Mouse (Mus musculus) neural tube, embryonic 11.5 days (tissue): ENCODE measurements around the gene Plaur. TPM values are rescaled to one million over a fixed set of nuclear protein-coding genes. Genes with fewer than 3 reads are reported as not detected.
"Not testable (repeated sequence)": the region's sequence is repeated elsewhere in the genome, so short reads cannot be mapped to it uniquely, and the experiment has no call there.

Experiments used
- ATAC-seq: fragments of 200-750 bp; cut with Nextera tagmentation; 2 replicates; pipeline ENCODE4 v1.8.0; 2017; ENCODE audit warnings: moderate number of reproducible peaks, mild to moderate bottlenecking, moderate TSS enrichment, moderate library complexity; ENCODE audit not compliant: insufficient read depth, low FRiP score, low TSS enrichment
- DNase-seq: peaks from one replicate; pipeline ENCODE4 v3.0.0-alpha.2; 2015; ENCODE audit warnings: low spot score
- H3K27ac ChIP-seq: fragments of 300-500 bp; sonication (generic); 2 replicates; pipeline ENCODE4 v1.5.1; 2014; ENCODE audit warnings: low read depth, mild to moderate bottlenecking, low read length
- H3K27me3 ChIP-seq: fragments of 300-500 bp; sonication (generic); 2 replicates; pipeline ENCODE4 v1.6.1; 2014; ENCODE audit warnings: mild to moderate bottlenecking, low read length, mixed read lengths; ENCODE audit not compliant: control insufficient read depth, insufficient read depth
- H3K36me3 ChIP-seq: fragments of 300-500 bp; sonication (generic); 2 replicates; pipeline ENCODE4 v1.6.1; 2014; ENCODE audit warnings: mild to moderate bottlenecking, low read length, moderate library complexity, mixed read lengths; ENCODE audit not compliant: control insufficient read depth, insufficient read depth
- H3K4me1 ChIP-seq: fragments of 300-500 bp; sonication (generic); 2 replicates; pipeline ENCODE4 v1.6.1; 2014; ENCODE audit warnings: low read length, mixed read lengths; ENCODE audit not compliant: control insufficient read depth, insufficient read depth
- H3K4me2 ChIP-seq: fragments of 300-500 bp; sonication (generic); 2 replicates; pipeline ENCODE4 v1.6.1; 2014; ENCODE audit warnings: low read depth, mild to moderate bottlenecking, moderate library complexity
- H3K4me3 ChIP-seq: fragments of 300-500 bp; sonication (generic); 2 replicates; pipeline ENCODE4 v1.5.1; 2014; ENCODE audit warnings: low read depth, low read length
- H3K9ac ChIP-seq: fragments of 300-500 bp; sonication (generic); 2 replicates; pipeline ENCODE4 v1.6.1; 2014; ENCODE audit warnings: mild to moderate bottlenecking, low read length
- H3K9me3 ChIP-seq: fragments of 300-500 bp; sonication (generic); 2 replicates; pipeline ENCODE4 v1.6.1; 2016; ENCODE audit warnings: low read length; ENCODE audit not compliant: control insufficient read depth
- WGBS: fragments of 180-500 bp; shearing (Covaris S2); extraction: QIAGEN DNeasy Blood & Tissue Kit; methylation state at CpG from one replicate; pipeline ENCODE4 v1.1.7; 2014; 5-methylcytosine and 5-hydroxymethylcytosine counted together
- polyA plus RNA-seq: library from polyadenylated mRNA; unstranded; fragments of >200 nt; fragmentation: Nextera tagmentation; extraction: Ambion mirVana; gene quantifications from 2 replicates; pipeline ENCODE4 v1.2.1, GENCODE M21; 2014

The Plaur gene
- polyA plus RNA-seq, 1 experiment from 2014 or later: 1.5 TPM

GRCm38 (mm10) chr7:24505447-24506064 lies 43.3 kb downstream of the Plaur start:
- peak overlapping the region; percentile 45; the same call in 1 of the 2 replicates for H3K27ac ChIP-seq
- WGBS: 15% methylated on average over 15 of the region's 15 CpGs
- no peak overlapping the region for H3K9ac ChIP-seq

GRCm38 (mm10) chr7:24506065-24506459 lies 43.8 kb downstream of the Plaur start:
- Histone ChIP-seq H3K4me2 (peak overlapping the region; percentile 79), H3K4me1 (peaks cover 19% of the 10 kb centered on the region), H3K9ac (peak overlapping the region; percentile 99; the same call in 1 of the 2 replicates), H3K4me3 (peak overlapping the region; percentile 60; the same call in 1 of the 2 replicates), H3K27me3 (no peaks in the 10 kb centered on the region), H3K27ac (peak overlapping the region; percentile 99), H3K9me3 (no peaks in the 10 kb centered on the region), H3K36me3 (no peaks in the 10 kb centered on the region; the same call in 1 of the 2 replicates)
- DNase-seq (no peak), ATAC-seq (no peak)
- WGBS: 8% methylated on average over 3 of the region's 3 CpGs

More at GRCm38 (mm10) chr7:24505447-24506064, 43.3 kb downstream of the Plaur start:
- Histone ChIP-seq H3K36me3 (peaks cover 3% of the 10 kb centered on the region), H3K4me3 (no peak overlapping the region), H3K4me2 (peak overlapping the region; percentile 79), H3K27me3 (no peaks in the 10 kb centered on the region), H3K9me3 (no peaks in the 10 kb centered on the region), H3K4me1 (peaks cover 19% of the 10 kb centered on the region)
- ATAC-seq: no peak
- no peak for DNase-seq

GRCm38 (mm10) chr7:24506476-24506837 lies 44.2 kb downstream of the Plaur start:
- under 1% methylated on average over 12 of the region's 12 CpGs for WGBS
- Histone ChIP-seq H3K4me2 (peak overlapping the region; percentile 79), H3K27ac (peak overlapping the region; percentile 99), H3K27me3 (no peaks in the 10 kb centered on the region), H3K4me3 (peak overlapping the region; percentile 60), H3K9me3 (no peaks in the 10 kb centered on the region), H3K36me3 (peaks cover under 1% of the 10 kb centered on the region), H3K4me1 (peaks cover 19% of the 10 kb centered on the region), H3K9ac (peak overlapping the region; percentile 99)
- 0 out of 2 replicates have a peak, but pooled peaks have one; percentile 0 for ATAC-seq
- DNase-seq: no peak

DNA sequence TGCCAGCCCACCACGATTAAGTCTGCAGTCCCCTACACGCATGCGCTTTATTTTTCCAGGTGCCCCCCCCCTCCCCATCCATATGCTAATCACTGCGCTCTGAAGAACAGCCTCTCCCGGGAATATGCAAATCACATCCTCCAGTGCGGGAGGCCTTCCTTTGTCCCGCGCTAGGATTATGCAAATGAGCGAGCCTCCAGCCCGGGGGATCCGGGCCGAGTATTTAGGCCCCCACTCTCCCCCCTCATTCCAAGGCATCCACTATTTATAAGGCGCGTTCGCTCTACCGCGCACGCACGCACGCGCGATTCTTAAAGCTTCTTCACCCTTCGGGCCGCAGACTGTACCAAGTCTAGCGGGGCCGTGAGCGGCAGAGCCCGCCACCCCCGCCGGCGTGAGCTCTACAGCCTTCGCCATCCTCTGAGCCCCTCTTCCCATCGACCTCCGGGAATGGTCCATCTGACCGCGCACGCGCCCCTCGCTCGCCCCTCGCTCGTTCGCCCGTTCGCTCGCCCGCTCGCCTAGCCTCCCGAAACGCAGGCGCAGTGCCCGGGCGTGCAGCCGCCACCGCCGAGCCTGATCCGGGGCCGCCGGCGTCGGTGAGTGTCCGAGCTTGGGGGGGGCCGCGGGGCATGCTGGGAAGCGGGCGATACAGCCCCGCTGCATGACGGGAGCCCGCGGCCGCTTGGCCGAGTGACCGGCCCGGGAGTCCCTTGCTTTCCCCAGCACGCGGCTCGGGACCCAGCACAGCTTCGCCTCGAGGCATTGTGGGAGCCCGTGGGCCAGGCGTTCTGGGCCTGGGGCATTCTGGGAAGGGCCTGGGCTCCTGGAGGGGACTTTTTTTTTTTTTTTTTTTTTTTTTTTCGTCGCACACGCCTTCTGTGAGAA lies 44.8 kb downstream of the Plaur start, which contains the start of gene Zfp428:
TSS of gene Zfp428 (plus strand) at position 169 of the 888 bp plus-strand sequence.
- under 1% methylated on average over 80 of the region's 84 CpGs for WGBS
- Histone ChIP-seq H3K36me3 (peaks cover 2% of the 10 kb centered on the region), H3K9ac (peak within 1 kb of the TSS; percentile 99), H3K9me3 (no peaks in the 10 kb centered on the region), H3K27ac (peak within 1 kb of the TSS; percentile 99), H3K4me1 (peaks cover 19% of the 10 kb centered on the region), H3K4me2 (peak within 1 kb of the TSS; percentile 79), H3K27me3 (no peaks in the 10 kb centered on the region), H3K4me3 (peak within 1 kb of the TSS; percentile 60)
- ATAC-seq (peak; percentile 89), DNase-seq (peak; percentile 92)

DNA sequence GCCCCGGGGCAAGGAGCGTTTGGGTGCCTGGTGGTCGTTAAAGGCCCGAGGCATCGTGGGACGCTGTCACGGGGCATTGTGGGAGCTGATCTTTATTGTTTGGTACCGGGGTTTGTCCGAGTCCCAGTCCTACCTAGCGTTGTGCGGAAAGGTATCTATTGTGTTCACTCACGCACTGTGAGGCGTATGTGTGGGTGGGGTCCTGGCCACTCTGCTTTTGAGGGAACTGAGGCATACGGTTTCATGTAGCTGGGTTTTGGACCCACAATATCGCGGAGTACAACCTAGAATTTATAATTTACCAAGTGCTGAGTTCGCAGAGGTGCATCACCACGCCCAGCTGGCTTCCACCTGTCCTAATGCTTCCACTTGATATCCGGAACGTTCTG lies 45.4 kb downstream of the Plaur start:
- ATAC-seq: peak; percentile 35
- peak overlapping the region; percentile 60 for H3K4me3 ChIP-seq
- 2% methylated on average over 20 of the region's 20 CpGs for WGBS

GRCm38 (mm10) chr7:24512355-24512754 lies 50.1 kb downstream of the Plaur start, which contains the start of gene AC161166.1:
TSS of gene AC161166.1 (minus strand) at chr7:24512455.
- Histone ChIP-seq H3K27me3 (no peaks in the 10 kb centered on the region), H3K4me1 (peaks cover 6% of the 10 kb centered on the region), H3K9ac (no peak within 1 kb of the TSS), H3K36me3 (peaks cover 6% of the 10 kb centered on the region), H3K9me3 (no peaks in the 10 kb centered on the region), H3K4me3 (no peak within 1 kb of the TSS), H3K4me2 (no peak within 1 kb of the TSS), H3K27ac (no peak within 1 kb of the TSS)
- 94% methylated on average over 7 of the region's 7 CpGs for WGBS
- no peak for ATAC-seq
- no peak for DNase-seq

More for the DNA sequence above, 45.4 kb downstream of the Plaur start:
- Histone ChIP-seq H3K4me1 (peaks cover 19% of the 10 kb centered on the region), H3K4me2 (peak overlapping the region; percentile 79), H3K27ac (peak overlapping the region; percentile 99), H3K9me3 (no peaks in the 10 kb centered on the region), H3K27me3 (no peaks in the 10 kb centered on the region), H3K9ac (peak overlapping the region; percentile 99), H3K36me3 (peaks cover 4% of the 10 kb centered on the region)
- DNase-seq: no peak

- H3K4me1 ChIP-seq, H3K36me3 ChIP-seq, H3K4me2 ChIP-seq, H3K27me3 ChIP-seq, H3K9ac ChIP-seq, H3K27ac ChIP-seq, H3K9me3 ChIP-seq, DNase-seq, ATAC-seq, H3K4me3 ChIP-seq: not testable (repeated sequence)
- WGBS: 66% methylated on average over 8 of the region's 8 CpGs
Observed at GRCm38 (mm10) chr7:24516319-24516718, 54.0 kb downstream of the Plaur start.

DNA sequence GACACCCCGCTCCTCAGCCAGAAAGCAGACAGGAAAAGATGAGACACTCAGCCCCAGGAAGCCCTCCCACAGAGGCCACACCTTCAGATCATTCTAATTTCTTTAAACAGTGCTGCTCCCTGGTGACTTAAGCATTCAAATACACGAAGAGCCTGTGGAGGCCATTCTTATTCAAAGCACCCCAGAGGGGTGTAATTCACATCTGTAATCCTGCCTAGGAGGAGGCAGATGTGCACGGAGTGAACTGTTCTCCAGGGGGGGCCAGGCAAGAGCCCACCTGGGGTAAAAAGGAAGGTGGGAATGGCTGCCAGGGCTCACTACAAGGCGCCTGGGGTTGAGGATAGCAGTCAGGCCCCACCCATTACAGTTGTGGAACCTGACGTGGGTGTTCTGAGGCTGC lies 54.8 kb downstream of the Plaur start:
- H3K4me1 ChIP-seq: no peaks in the 10 kb centered on the region
- H3K27ac ChIP-seq: no peak overlapping the region
- 34% methylated on average over 5 of the region's 5 CpGs for WGBS
- no peaks in the 10 kb centered on the region for H3K9me3 ChIP-seq
- no peak overlapping the region for H3K9ac ChIP-seq
- H3K4me3 ChIP-seq: no peak overlapping the region
- DNase-seq (no peak), ATAC-seq (no peak)
- H3K4me2 ChIP-seq: no peak overlapping the region
- H3K27me3 ChIP-seq: no peaks in the 10 kb centered on the region
- 0 out of 2 replicates have a peak, but pooled peaks cover 4% of the 10 kb centered on the region for H3K36me3 ChIP-seq
